Mouse (Mus musculus): ENCODE results near the gene Prn.
A peak's percentile ranks its signal among the peaks of the same experiment; 100 is the strongest.

The Prn gene

DNA sequence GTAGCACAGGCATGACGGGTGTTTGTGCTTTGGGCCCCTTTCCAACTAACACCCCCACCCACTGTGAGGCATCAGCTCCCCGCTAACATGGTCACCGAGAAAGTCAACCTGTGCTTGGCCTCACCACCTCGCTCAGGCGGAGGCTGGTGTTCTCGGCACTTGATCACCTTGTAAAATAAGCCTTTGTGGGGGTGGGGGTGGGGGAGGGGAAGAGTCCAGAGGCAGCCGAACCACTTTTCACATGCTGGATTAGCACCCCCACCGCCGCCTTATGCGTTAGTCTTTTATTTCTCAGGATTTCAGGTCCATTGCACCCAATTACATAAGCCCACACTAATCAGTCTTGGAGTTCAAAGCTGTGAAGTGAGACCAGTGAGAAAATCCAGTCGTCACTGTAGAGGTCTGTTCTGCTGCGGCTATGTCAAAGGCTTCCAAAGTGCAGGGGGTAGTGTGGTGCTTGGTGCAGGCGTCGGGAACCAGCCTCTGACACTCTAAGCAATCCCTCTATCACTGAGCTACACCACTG lies 83.9 kb downstream of the Prn start:
- peak; percentile 18 for DNase-seq (ENCODE audit: low spot score)

GRCm38 (mm10) chr2:131994971-131995370 lies 85.2 kb downstream of the Prn start:
- DNase-seq (ENCODE audit: low spot score) = no peak

DNA sequence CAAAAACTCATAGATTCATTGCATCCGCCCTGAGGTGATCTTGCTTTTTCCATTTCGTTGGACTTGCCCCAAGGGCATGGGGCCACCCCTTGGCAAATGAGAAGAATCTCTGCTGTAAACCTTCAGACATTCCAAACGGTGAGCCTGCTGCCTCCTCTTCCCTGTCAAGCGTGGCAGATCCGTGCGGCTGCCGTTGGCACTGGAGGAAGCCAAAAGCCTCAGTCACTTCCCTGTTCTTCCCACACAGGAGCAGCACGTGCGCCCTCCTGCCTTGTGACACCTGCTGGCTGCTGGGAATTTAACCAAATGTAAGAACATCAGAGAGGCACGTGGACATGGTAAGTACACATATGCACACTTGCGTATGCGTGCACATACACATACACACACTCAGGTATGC lies 86.0 kb downstream of the Prn start:
- no peak for DNase-seq (ENCODE audit: low spot score)

DNA sequence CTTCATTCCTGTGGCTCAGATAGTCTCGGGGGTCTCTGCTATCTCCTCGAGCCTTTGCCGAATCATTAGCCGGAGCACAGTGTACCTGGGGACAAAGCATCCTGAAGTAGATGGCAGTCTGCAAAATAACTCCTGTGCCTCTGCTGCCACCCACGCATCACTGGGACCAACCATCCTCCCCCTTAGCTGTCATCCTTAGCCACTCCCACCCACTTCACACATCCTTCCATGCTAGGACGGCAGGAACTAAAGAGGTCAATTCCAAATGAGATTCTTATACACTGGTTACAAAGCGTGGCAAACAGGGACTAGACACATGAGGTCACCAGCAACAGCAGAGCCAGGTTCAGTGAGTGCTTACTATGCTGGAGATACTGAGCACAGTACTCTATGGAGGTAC lies 86.6 kb downstream of the Prn start:
- no peak for DNase-seq (ENCODE audit: low spot score)

GRCm38 (mm10) chr2:131997356-131997755 lies 87.6 kb downstream of the Prn start:
- DNase-seq (ENCODE audit: low spot score) = no peak

DNA sequence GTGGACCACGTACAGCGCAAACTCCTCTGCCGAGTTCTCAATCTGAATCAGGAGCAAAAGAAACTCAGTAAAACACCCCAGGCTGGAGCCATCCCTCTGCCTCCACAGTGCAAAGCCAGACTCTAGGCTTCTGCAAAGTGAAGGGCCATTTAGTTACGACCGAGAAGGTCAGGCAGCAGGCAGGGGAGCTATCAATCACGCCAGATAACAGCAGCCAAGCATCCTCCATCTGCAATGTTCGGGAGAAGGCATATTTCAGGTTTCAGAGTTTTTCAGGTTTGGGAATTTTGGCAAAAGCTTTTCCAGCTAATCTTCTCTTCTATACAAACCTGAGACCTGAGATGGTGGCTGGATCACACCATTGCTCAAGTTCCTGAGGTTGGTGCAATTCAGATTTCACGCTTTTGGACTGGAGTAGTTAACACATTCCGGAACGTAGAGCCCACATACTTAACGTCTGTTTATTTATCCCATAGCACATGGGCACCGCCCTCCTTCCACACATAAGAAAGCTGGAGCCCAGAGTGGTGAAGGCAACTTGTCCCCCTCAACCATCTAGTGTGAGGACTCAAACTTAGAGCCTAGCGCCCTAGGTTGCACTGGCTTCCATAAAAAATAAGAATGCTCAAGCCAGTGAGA lies 92.1 kb downstream of the Prn start:
- peak; percentile 63 for DNase-seq (ENCODE audit: low spot score)

- DNase-seq (ENCODE audit: low spot score) = no peak
These were observed 94.2 kb downstream of the Prn start for GRCm38 (mm10) chr2:132003916-132004315.

- no peak for DNase-seq (ENCODE audit: low spot score)
These were observed 94.9 kb downstream of the Prn start for GRCm38 (mm10) chr2:132004495-132005136.

DNA sequence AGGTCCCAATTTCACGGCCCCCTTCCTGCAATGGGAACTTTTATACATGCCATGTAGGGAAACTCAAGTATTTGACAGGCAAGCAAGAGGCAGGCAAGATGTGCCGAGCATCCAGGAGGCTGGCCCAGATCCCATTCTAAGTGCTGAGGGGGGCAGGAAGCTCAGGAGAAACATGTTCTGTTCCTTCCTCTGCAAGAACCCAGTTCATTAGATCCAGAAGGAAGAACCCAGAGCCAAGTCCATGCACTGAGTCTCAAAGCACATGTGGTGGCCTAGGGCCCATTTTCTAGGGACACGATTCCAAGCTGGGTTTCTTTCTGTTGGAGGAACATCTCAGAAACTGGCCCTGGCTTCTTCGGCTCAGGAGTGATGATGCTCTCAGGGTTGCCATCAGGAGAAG lies 95.7 kb downstream of the Prn start:
- no peak for DNase-seq (ENCODE audit: low spot score)
